Mouse (Mus musculus) intestine, embryonic 15.5 days (tissue): ENCODE measurements at regions not wholly inside any gene's neighbourhood (a gene's known extent, or its start where the extent isn't known, plus 50 kb on each side); places are given as distances from the start of the nearest gene placed in this dataset.
"Not testable (repeated sequence)": the region's sequence is repeated elsewhere in the genome, so short reads cannot be mapped to it uniquely, and the experiment has no call there.

ENCODE experiments used
- ATAC-seq: fragments of 200-750 bp; cut with Nextera tagmentation; 2 replicates; pipeline ENCODE4 v1.8.0; 2017; ENCODE audit warnings: moderate TSS enrichment, moderate library complexity
- H3K27ac ChIP-seq: fragments of 300-500 bp; sonication (generic); 2 replicates; pipeline ENCODE4 v1.5.1; 2015; ENCODE audit warnings: mild to moderate bottlenecking, inconsistent platforms
- H3K27me3 ChIP-seq: fragments of 300-500 bp; sonication (generic); replicated peaks from 2 replicates; pipeline ENCODE4 v1.6.1; 2015; ENCODE audit warnings: inconsistent platforms
- H3K36me3 ChIP-seq: fragments of 300-500 bp; sonication (generic); 2 replicates; pipeline ENCODE4 v1.6.1; 2015; ENCODE audit warnings: inconsistent platforms
- H3K4me1 ChIP-seq: fragments of 300-500 bp; sonication (generic); replicated peaks from 2 replicates; pipeline ENCODE4 v1.6.1; 2015; ENCODE audit warnings: inconsistent platforms
- H3K4me2 ChIP-seq: fragments of 300-500 bp; sonication (generic); replicated peaks from 2 replicates; pipeline ENCODE4 v1.6.1; 2015; ENCODE audit warnings: mild to moderate bottlenecking, inconsistent platforms
- H3K4me3 ChIP-seq: fragments of 300-500 bp; sonication (generic); replicated peaks from 2 replicates; pipeline ENCODE4 v1.5.1; 2015; ENCODE audit warnings: inconsistent platforms
- H3K9ac ChIP-seq: fragments of 300-500 bp; sonication (generic); 2 replicates; pipeline ENCODE4 v1.6.1; 2015; ENCODE audit warnings: inconsistent platforms
- H3K9me3 ChIP-seq: fragments of 300-500 bp; sonication (generic); 2 replicates; pipeline ENCODE4 v1.6.1; 2016; ENCODE audit warnings: inconsistent platforms
- WGBS: fragments of 180-500 bp; shearing (Covaris S2); methylation state at CpG from one replicate; pipeline ENCODE4 v1.1.7; 2015; 5-methylcytosine and 5-hydroxymethylcytosine counted together

DNA sequence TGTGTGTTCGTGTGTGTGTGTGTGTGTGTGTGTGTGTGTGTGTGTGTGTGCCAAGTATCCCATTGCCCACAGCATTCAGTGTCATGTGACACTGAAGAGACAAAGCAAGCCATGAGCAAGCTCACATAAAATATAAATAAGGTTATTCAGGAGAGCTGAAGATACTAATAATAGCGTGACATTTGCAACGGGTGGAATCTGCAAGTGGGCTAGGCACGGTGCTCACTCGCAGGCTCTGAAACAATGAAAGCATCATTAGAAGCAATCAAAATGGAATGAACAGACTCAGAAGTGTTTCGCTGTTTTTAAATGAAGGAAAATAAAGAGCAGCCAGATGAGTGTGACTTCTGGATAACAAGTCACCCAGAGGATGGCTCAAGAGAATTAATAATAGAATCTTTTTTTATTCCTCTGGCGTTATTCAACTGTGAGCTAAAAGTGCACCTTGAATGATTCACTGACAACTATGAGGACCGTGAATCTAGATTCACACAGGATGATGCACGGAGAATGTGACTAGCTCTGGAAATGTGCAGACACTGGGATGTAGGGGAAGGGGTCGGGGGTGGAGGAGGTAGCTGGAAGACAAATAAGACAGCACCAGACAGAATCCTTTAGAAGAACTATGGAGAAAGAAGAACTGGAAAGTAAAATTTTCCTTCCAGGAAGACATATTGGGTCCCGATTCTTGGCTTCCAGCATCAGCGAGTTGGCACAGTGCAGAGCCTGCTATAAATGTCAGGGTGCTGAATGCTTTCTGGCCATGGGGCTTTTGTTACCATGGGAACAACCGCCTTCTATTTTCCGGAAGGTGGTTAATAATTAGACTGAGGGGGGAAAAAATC lies 55.3 kb downstream of the Actbl2 start:
- H3K9ac ChIP-seq = no peak overlapping the region
- H3K4me3 ChIP-seq = no peak overlapping the region
- H3K4me2 ChIP-seq = no peak overlapping the region
- H3K27ac ChIP-seq = no peak overlapping the region
- no peak for ATAC-seq
- no peaks in the 10 kb centered on the region for H3K4me1 ChIP-seq
- no peaks in the 10 kb centered on the region for H3K36me3 ChIP-seq
- no peaks in the 10 kb centered on the region for H3K9me3 ChIP-seq
- WGBS = 67% methylated on average over 14 of the region's 14 CpGs
- H3K27me3 ChIP-seq = no peaks in the 10 kb centered on the region

DNA sequence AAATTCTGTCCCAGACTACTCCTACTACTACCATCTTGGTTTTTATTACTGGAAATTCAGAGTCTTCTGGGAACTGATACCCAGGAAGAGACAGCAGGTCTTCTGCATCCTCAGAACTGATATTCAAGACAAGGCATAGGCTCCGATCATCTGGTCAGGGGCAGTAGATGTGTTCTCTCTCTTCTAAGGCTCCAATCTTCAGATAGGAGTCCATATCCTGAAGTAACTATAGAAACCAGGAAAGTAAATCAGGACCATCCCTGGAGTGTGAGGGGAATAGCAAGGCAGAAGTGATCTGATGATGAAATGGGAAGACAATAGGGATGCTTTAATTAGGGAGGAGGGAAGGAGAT lies 55.9 kb downstream of the Actbl2 start:
- ATAC-seq = no peak
- no peaks in the 10 kb centered on the region for H3K36me3 ChIP-seq
- H3K4me1 ChIP-seq = no peaks in the 10 kb centered on the region
- no peak overlapping the region for H3K27ac ChIP-seq
- no peaks in the 10 kb centered on the region for H3K9me3 ChIP-seq
- H3K27me3 ChIP-seq = no peaks in the 10 kb centered on the region
- no peak overlapping the region for H3K9ac ChIP-seq
- H3K4me3 ChIP-seq = no peak overlapping the region
- H3K4me2 ChIP-seq = no peak overlapping the region
- 89% methylated on average over 1 of the region's 1 CpGs for WGBS

DNA sequence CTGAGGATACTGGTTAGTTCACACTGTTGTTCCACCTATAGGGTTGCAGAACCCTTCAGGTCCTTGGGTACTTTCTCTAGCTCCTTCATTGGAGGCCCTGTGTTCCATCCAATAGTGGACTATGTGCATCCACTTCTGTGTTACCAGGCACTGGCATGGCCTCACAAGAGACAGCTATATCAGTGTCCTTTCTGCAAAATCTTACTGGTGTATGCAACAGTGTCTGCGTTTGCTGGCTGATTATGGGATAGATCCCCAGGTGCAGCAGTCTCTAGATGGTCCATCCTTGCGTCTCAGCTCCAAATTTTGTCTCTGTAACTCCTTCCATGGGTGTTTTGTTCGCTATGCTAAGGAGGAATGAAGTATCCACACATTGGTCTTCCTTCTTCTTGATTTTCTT lies 58.7 kb downstream of the Actbl2 start:
- H3K27ac ChIP-seq, H3K4me3 ChIP-seq, H3K36me3 ChIP-seq, H3K4me2 ChIP-seq, H3K9me3 ChIP-seq, ATAC-seq, H3K4me1 ChIP-seq, H3K27me3 ChIP-seq, H3K9ac ChIP-seq: not testable (repeated sequence)
- WGBS = 86% methylated on average over 3 of the region's 3 CpGs

DNA sequence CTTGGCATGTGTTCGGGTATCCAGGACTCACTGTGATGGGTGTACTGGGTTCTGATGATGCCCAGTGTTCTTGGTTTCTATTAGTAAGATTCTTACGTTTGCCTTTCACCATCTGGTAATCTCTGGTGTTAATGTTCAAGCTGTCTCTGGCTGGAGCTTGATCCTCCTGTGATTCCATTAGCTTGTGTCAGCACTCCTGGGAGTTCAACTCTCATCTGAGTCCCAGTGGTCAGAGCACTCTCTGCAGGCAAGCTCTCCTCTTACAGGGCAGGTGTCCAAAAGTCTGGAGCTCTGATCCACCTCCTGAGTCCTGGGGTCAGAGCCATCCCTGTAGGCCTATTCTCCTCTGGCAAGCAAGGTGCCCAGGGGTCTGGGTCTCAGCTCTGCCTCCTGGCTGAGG lies 63.1 kb downstream of the Actbl2 start:
- H3K4me3 ChIP-seq, H3K9me3 ChIP-seq, ATAC-seq, H3K4me1 ChIP-seq, H3K9ac ChIP-seq, H3K4me2 ChIP-seq, H3K27ac ChIP-seq, H3K36me3 ChIP-seq, H3K27me3 ChIP-seq: not testable (repeated sequence)
- 83% methylated on average over 2 of the region's 2 CpGs for WGBS

DNA sequence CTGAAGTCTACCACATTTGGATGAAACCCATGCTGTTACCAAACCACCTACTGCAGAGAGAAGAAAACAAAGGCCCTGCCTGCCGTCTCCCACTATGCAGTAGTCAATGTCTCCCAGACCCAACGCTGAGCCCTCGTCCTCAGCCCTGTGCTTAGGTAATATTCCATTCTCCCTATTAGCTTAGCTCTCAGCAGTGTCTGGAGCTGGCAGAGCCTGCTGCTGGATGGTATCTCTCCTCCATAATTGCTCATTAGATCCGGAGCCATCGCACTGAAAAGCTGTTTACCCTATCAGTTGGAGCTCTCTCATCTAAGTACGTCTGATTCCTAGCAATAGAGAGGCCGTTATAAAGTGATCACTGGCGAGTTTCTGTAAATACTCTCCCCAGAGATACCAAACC lies 68.4 kb downstream of the Actbl2 start:
- H3K4me1 ChIP-seq = no peaks in the 10 kb centered on the region
- no peak overlapping the region for H3K9ac ChIP-seq
- no peaks in the 10 kb centered on the region for H3K9me3 ChIP-seq
- 41% methylated on average over 8 of the region's 8 CpGs for WGBS
- no peak for ATAC-seq
- no peak overlapping the region for H3K4me3 ChIP-seq
- no peaks in the 10 kb centered on the region for H3K36me3 ChIP-seq
- H3K27ac ChIP-seq = no peak overlapping the region
- no peak overlapping the region for H3K4me2 ChIP-seq
- H3K27me3 ChIP-seq = no peaks in the 10 kb centered on the region

DNA sequence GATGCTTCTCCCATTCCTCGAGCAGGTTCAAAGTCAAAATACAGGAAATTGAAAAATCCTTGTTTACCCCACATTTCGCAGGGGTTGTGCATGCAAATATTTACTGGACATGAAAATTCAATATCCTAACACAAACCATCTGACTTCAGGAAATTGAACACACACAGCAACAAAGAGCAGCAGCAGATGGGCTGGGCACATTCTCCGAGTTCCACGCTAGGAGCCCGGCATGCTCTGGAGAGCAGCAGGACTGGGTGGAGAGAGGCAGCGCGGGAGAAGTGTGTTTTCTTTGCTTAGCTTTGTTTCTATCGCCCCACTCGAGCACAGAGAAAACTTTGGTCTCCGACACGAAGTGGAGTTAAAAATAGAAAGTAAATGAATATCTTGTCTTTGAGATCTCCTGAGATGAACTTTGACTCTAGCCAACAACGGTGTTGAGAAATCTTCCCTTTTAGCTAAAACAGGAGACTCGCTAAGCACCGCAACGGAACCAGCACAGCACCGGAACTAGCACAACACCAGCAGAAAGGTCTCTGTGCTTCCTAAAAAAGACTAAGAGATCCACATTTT lies 71.4 kb downstream of the Actbl2 start:
- Histone ChIP-seq H3K9ac (no peak overlapping the region), H3K36me3 (no peaks in the 10 kb centered on the region), H3K9me3 (no peaks in the 10 kb centered on the region), H3K4me2 (peak overlapping the region; percentile 22), H3K4me3 (no peak overlapping the region), H3K4me1 (no peaks in the 10 kb centered on the region), H3K27ac (no peak overlapping the region), H3K27me3 (no peaks in the 10 kb centered on the region)
- ATAC-seq = peak; percentile 41; the same call in 1 of the 2 replicates
- WGBS = 52% methylated on average over 16 of the region's 16 CpGs

DNA sequence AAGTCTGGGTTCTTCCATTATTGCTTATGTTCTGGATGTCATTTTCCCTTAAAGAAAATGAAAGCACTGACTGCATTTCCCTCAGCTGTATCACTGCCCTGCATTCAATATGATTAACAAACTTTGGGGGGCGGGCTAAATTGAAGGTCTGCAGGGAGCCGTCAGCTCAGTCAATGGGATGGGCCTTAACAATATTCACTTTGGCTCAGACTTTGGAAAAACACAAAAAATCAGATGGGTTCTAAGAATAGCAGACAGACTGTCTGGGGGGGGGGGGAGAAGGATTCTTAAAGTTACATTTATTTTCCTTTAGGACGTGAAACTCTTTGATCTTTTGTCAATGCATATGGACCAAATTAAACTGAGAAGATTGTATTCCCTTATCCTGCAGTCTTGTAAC lies 78.2 kb downstream of the Actbl2 start:
- 73% methylated on average over 3 of the region's 3 CpGs for WGBS
- H3K9me3 ChIP-seq = no peaks in the 10 kb centered on the region
- no peaks in the 10 kb centered on the region for H3K27me3 ChIP-seq
- H3K4me1 ChIP-seq = no peaks in the 10 kb centered on the region
- no peak overlapping the region for H3K27ac ChIP-seq
- no peak overlapping the region for H3K4me3 ChIP-seq
- no peaks in the 10 kb centered on the region for H3K36me3 ChIP-seq
- H3K4me2 ChIP-seq = no peak overlapping the region
- no peak for ATAC-seq
- H3K9ac ChIP-seq = no peak overlapping the region

DNA sequence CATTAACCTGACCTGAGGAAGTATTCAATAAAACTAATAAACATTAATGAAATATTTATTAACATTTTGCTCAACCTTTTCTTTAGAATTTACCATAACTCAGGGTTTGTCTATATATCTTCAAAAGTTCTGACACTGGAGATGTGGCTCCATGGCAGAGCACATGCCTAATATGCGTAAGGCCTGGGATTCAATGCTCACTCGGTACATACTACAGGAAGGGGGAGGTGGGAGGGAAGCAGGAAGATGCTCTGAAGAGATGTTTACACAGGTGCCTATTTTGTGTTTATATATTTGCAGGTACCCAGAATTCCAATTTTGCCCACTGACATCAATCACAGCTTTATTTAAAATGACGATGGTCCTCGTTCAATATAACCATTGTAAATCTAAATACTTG lies 79.0 kb downstream of the Actbl2 start:
- no peaks in the 10 kb centered on the region for H3K9me3 ChIP-seq
- no peaks in the 10 kb centered on the region for H3K4me1 ChIP-seq
- no peak overlapping the region for H3K4me3 ChIP-seq
- no peak for ATAC-seq
- H3K27me3 ChIP-seq = no peaks in the 10 kb centered on the region
- H3K4me2 ChIP-seq = no peak overlapping the region
- H3K27ac ChIP-seq = 0 out of 2 replicates have a peak overlapping the region, but pooled peaks have one; percentile 32
- 46% methylated on average over 4 of the region's 4 CpGs for WGBS
- no peak overlapping the region for H3K9ac ChIP-seq
- H3K36me3 ChIP-seq = no peaks in the 10 kb centered on the region

DNA sequence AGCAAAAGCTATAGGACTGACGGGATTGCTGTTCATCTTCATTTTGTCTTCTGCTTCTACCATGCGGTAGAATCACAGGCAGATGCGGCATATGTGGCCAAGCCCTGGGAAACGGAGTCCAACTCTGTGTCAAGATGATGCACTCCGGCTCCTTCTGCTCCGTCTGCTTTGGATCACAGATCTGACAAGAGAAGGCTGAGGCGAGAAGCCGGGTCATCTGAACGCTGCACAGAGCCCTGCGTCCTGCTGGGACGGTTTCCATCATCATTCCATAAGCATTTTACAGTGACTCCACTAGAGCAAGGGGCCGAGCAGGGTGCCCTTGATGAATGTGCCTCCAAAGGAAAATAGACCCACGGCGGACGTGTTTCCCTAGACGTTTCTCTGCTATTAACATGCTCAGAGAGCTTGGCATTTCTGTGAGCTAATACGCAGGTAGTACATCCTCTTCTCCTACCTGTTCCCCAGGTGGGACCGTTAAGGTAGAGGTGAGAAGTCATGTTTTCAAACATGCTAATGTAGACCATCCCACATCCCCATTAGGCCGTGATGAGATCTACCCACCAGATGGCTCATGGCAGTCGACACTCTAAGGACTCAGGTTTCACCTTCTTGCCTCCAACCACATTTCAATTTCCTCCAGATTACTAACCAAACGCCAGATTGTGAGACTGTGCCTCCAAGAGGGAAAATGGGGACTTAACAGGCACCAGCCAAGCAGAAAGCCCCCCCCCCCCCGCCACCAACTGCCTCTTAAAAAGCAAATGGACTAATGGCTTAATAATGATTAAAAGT lies 79.6 kb downstream of the Actbl2 start:
- no peak overlapping the region for H3K27ac ChIP-seq
- H3K4me3 ChIP-seq = no peak overlapping the region
- H3K9me3 ChIP-seq = no peaks in the 10 kb centered on the region
- WGBS = 43% methylated on average over 22 of the region's 22 CpGs
- no peaks in the 10 kb centered on the region for H3K4me1 ChIP-seq
- H3K4me2 ChIP-seq = no peak overlapping the region
- no peak overlapping the region for H3K9ac ChIP-seq
- H3K36me3 ChIP-seq = no peaks in the 10 kb centered on the region
- peak; percentile 89 for ATAC-seq
- H3K27me3 ChIP-seq = no peaks in the 10 kb centered on the region

DNA sequence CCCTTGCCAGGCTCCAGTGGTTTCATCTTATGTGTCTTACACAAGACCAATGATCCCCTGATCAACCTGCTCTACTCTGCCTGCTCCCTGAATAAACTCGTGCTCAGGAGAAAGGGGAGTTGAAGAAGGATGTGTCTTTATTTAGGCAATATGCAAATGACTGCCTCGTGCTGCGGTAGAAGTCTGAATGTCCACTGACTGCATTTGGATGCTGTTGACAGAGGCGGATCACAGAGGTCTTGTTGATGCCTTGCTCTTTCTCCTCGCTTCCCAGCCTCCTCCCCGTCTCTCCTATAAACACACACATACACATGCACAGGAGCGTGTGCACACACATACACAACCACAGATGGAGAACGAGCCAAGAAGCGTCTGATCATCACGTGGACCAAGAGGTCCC lies 90.2 kb downstream of the Actbl2 start:
- no peak overlapping the region for H3K4me2 ChIP-seq
- WGBS = 73% methylated on average over 10 of the region's 10 CpGs
- H3K9me3 ChIP-seq = no peaks in the 10 kb centered on the region
- ATAC-seq = no peak; the same call in 1 of the 2 replicates
- H3K4me3 ChIP-seq = no peak overlapping the region
- H3K27me3 ChIP-seq = no peaks in the 10 kb centered on the region
- no peaks in the 10 kb centered on the region for H3K36me3 ChIP-seq
- H3K27ac ChIP-seq = no peak overlapping the region
- H3K4me1 ChIP-seq = no peaks in the 10 kb centered on the region
- H3K9ac ChIP-seq = no peak overlapping the region

DNA sequence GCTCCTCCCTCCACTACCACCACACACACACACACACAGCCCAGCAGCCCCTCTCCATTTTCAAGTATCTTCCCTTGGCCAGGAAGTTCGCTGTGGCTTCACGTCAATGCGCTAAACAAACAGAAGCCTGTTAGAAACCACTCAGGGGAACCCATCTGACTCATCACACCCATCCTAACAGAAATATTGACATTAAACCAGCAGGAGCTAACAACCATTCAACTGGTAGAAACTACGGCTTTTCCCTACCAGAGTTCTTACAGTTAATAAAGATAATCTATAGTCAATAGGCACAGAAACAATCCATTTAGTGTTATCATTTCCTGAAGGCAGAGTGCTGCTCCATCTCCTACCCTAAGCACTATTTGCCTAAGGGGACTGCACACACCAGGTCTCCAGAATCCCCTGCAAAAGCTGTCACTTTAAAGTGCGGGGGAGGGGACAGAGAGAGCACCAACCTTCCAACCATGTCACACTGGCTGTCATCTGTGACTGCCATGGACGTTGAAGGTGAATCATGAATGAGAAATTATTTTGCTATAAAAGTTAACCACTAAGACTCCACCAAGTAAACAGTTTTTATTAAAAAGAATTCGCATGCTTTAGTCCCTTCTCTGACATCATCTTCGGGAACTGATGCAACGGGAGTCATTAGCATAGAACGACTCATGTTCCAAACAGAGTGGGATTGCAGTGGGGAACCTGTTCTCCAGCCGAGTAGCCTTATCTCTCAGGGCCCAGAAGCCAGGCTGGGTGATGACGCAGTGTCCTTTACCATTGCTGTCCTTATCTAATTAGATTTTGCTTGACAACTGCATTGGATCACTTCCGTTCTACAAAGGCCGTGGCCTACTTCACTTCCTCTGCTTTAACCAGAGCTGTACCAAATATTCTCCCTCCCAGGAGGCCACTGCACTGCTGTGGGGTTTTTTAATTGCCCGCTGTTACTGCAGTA lies 91.0 kb downstream of the Actbl2 start:
- Histone ChIP-seq H3K4me3 (no peak overlapping the region), H3K27ac (no peak overlapping the region), H3K36me3 (no peaks in the 10 kb centered on the region), H3K4me1 (no peaks in the 10 kb centered on the region), H3K27me3 (no peaks in the 10 kb centered on the region), H3K9ac (no peak overlapping the region), H3K4me2 (no peak overlapping the region), H3K9me3 (no peaks in the 10 kb centered on the region)
- 61% methylated on average over 15 of the region's 15 CpGs for WGBS
- no peak for ATAC-seq
